Mouse (Mus musculus) thymus, adult 18-20 months (tissue): ENCODE data around the gene Fam25c.
"Not testable (repeated sequence)": the region's sequence is repeated elsewhere in the genome, so short reads cannot be mapped to it uniquely, and the experiment has no call there.

Experiments
- DNase-seq, 2 experiments: peaks; one replicate each; pipeline ENCODE4 v3.0.0; 2022; ENCODE audit warnings: mixed read lengths in 2 of 2

Gene Fam25c

GRCm38 (mm10) chr14:34355301-34355700, at the start of gene Fam25c:
Gene Fam25c (minus strand): TSS chr14:34355433.
- no peak for DNase-seq

- no peak for DNase-seq
These were observed 48.2 kb upstream of the Fam25c start for GRCm38 (mm10) chr14:34403424-34403823.

- no peak for DNase-seq
These were observed 47.6 kb upstream of the Fam25c start for GRCm38 (mm10) chr14:34402871-34403270.

- DNase-seq = peak; percentile 21 to 32
These were observed 45.9 kb upstream of the Fam25c start for GRCm38 (mm10) chr14:34401135-34401534.

DNA sequence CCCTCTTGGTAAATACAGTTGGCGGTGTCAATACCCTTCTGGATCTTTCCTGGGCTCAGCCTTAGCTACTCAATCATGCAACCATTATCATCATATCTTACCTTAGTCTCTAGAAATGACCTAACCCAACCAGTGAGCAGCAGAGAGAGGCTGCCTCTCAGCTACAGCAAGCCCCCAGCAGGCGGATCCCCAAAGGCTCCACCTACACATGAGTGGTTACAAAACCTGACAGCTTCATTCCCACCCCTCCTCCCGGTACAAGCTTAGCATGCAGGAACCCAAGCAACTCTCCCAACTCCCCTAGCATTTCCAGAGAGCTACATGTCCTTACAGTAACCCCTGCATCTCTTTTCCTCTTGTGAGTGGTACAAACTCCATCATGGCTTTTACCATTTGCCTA, 44.8 kb upstream of the Fam25c start:
- DNase-seq = no peak

- no peak for DNase-seq
These were observed 44.1 kb upstream of the Fam25c start for GRCm38 (mm10) chr14:34399301-34399700.

GRCm38 (mm10) chr14:34398901-34399300, 43.7 kb upstream of the Fam25c start:
- no peak for DNase-seq

DNA sequence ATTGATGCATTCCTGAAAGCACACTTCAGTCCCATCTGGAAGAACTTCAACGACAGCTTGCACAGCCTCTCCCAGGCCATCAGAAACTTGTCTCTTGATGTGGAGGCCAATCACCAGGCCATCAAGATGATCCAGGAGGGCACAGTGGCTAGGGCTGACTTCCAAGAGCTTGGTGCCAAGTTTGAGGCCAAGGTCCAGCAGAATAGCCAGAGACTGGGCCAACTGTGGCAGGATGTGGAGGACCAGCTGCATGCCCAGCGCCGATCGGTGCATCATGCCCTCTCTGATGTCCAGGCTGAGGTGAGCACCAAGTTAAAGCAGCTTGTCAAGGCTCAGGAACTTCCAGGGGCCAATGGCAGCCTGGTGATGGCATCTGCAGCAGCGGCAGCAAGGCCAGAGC, 42.6 kb upstream of the Fam25c start:
- DNase-seq = no peak

DNA sequence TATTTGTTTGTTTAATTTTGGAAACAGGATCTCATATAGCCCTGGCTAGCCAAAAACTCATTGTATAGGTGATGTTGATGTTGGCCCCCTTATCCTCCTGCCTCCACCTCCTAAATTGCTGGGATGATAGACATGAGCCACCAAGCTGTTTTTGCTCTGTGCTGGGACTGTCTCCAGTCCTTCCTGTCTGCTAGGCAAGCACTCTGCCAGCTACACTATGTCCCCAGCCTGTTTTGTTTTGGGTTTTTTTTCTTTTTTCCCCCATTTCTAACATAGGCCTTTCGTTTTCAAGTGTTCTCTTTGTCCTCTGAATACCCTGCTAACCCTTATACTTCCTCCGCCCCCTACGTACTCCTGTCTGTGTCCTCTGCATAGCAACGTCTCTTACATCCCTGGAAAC, 38.1 kb upstream of the Fam25c start:
- no peak for DNase-seq

DNA sequence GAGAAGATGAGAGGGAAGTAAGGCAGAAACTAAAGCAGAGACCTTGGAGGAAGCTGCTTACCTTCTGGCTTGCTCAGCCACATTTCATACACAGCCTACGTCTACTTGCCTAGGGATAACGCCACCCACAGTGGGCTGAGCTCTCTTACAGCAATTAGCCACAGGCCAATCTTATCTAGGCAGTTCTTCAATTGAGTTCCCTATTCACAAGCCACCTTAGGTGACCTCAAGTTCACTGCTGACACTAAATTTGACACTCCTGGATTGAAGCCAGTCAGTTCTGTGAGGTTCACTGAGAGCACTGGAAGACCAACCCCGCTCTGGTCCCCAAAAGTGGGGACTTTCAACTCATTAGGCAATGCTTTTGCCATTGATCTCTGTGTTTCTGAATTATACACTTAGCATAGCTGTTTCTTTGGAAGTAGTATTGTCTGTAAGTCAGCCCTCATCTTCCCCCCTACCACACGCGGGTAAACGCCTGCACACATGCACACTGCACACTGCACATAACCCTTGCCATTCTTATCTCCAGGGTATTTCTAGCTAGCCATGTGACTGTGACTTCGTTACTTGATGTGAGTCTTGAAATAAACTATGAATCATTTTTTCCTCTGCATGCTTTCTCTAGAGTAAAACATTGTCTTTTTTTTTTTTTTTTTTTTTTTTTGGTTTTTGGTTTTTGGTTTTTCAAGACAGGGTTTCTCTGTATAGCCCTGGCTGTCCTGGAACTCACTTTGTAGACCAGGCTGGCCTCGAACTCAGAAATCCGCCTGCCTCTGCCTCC, 27.9 kb upstream of the Fam25c start:
- no peak for DNase-seq

- DNase-seq = no peak
These were observed 23.5 kb upstream of the Fam25c start for GRCm38 (mm10) chr14:34378560-34379331.

DNA sequence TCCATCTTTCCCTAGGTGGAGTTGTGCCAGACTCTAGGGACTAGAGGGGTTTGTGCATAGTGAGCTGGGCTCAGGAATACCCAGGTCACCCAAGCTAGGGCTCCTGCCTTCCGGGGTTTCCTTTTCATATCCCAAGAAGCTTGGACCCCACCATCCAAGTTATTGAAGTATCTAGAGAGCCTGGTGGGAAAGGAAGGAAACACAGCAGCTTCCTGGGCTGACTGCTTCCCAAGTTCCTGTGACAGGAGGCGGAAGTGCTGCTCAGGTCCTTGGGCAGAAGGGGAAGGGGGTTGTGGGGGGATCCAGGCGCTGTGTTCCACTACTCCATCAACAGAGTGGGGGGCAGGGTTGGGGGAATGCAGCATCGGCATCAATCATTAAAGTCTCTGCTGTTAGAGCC, 21.9 kb upstream of the Fam25c start:
- DNase-seq = no peak

- DNase-seq = no peak
These were observed 20.7 kb upstream of the Fam25c start for GRCm38 (mm10) chr14:34375941-34376340.

- DNase-seq = no peak
These were observed 20.2 kb upstream of the Fam25c start, which contains the start of gene Mmrn2 for GRCm38 (mm10) chr14:34375415-34375904. Gene Mmrn2 (plus strand): TSS chr14:34375465.

DNA sequence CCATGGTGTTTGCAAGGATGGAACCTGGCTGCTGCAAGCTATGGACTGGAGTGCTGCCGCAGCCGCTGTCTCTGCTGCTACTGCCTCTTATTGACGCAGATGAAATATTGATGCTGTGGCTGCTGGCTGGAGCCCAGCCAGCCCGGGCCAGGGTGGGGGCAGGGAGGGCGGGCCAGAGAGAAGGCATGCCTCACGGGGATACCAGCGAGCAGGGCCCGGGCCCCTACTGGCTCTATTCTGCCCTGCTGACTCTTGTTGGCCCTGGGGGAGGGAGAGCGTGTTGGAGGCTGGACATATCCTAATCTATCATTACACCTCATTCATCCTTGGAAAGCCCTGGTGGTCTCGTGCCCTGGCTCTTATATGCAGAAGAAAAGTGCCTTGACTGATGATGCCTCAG, 19.3 kb upstream of the Fam25c start, which contains the start of gene Sncg:
Gene Sncg (minus strand): TSS at position 213 of the 400 bp plus-strand sequence.
- DNase-seq = no peak

DNA sequence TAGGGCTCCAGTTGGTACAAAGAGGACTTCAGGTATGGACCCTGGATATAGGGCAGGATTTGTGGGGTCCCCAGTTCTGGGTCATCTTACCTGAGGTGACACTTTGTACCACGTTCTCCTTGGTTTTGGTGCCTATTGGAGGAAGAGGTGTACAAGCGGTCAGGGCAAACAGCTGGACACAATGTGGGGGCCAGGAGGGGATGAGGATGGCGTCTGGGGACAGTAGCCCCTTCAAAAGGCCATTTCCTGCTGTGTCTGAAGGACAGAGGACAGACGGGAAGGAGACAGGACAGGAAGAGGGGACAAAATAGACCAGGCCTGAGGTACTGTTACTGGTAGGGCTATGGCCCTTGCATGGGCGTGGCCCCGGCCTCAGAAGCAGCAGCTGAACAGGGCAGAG, 18.3 kb upstream of the Fam25c start:
- DNase-seq = no peak

DNA sequence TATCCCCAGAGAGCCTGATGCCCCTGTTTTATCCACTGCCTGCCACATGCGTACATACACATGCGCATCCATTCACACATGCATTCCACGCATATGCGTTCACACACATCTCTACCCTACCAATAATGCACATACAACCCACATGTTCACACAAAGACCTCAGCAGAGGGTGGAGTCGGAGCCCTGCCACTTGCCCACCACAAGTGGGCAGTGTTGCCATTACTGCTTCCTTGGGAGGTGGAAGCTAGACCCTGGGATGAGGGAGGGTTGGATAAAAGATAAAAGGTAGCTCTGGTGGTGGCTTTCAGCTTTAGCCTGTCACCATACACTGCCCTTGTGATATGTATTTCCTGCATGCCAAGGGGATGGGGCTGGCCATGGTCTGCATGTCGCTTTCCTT, 17.4 kb upstream of the Fam25c start:
- no peak for DNase-seq

DNA sequence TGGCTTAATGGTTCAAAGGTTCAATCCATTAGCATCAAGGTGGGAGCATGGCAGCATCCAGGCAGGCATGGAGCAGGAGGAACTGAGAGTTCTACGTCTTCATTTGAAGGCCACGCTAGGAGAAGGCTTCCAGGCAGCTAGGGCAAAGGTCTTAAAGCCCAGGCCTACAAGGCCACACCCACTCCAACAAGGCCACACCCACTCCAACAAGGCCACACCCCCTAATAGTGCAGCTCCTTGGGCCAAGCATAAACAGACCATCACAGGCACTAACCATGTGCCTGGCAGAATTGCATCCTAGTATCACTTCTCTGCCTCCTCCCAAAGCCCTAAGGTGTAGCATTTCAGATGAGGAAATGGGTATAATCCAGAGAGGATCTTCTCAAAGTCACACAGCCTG, 16.5 kb upstream of the Fam25c start:
- no peak for DNase-seq

DNA sequence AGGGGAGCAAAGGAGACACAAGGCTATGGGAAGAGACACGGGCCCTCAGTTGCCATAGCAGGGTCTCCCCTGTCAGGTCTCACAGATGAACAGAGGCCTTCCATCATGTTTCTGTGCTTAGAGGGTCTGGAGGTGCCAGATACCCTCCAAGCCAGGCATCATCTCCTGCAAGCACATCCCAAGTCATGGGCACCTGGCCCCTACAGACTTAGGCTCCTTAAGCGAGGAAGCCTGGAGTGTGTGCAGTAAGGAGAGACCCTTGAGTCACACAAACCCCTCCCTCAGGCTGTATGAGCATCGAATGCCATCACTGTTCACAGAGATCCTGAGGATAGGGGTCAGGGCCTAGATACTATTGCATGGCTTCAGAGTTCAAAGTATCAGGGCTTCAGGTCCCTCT, 15.7 kb upstream of the Fam25c start:
- DNase-seq = no peak

- no peak for DNase-seq
These were observed 15.0 kb upstream of the Fam25c start for GRCm38 (mm10) chr14:34370203-34370602.

- no peak for DNase-seq
These were observed 9.9 kb upstream of the Fam25c start for GRCm38 (mm10) chr14:34365147-34365507.

GRCm38 (mm10) chr14:34364254-34365146, 9.3 kb upstream of the Fam25c start:
- DNase-seq = not testable (repeated sequence)
